Mouse (Mus musculus): ENCODE measurements around the gene Epc2. TPM values are rescaled to one million over a fixed set of nuclear protein-coding genes. Genes with fewer than 3 reads are reported as not detected.

The Epc2 gene
- polyA plus RNA-seq, 1 experiment = 2.8 TPM

GRCm38 (mm10) chr2:49452451-49453081 is 1.3 kb downstream of the Epc2 start:
- TF ChIP-seq GATA1 (IDR thresholded peaks at IDR 0.05; ENCODE audit: low read length) = no peak

GRCm38 (mm10) chr2:49457797-49458196 is 6.5 kb downstream of the Epc2 start:
- no peak for TF ChIP-seq GATA1 (IDR thresholded peaks at IDR 0.05; ENCODE audit: low read length)

GRCm38 (mm10) chr2:49465672-49466222 is 14.5 kb downstream of the Epc2 start:
- TF ChIP-seq GATA1 (IDR thresholded peaks at IDR 0.05; ENCODE audit: low read length) = no peak

GRCm38 (mm10) chr2:49467038-49467437 is 15.8 kb downstream of the Epc2 start:
- no peak for TF ChIP-seq GATA1 (IDR thresholded peaks at IDR 0.05; ENCODE audit: low read length)

DNA sequence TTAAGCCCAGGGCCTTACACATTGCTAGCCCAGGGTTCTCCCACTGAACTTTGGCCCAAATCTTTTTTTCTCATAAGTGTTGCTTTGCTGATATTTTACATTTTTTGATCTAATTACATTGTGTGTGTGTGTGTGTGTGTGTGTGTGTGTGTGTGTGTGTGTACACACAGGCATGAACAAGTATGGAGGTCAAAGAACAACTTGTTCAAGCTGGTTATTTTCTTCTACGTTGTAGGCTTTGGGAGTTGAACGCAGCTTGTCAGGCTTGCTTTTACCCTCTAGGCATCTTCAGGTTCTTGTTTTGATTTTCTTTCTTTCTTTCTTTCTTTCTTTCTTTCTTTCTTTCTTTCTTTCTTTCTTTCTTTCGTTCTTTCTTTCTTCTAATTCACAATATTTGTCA is 19.9 kb downstream of the Epc2 start:
- TF ChIP-seq GATA1 (IDR thresholded peaks at IDR 0.05; ENCODE audit: low read length) = no peak

DNA sequence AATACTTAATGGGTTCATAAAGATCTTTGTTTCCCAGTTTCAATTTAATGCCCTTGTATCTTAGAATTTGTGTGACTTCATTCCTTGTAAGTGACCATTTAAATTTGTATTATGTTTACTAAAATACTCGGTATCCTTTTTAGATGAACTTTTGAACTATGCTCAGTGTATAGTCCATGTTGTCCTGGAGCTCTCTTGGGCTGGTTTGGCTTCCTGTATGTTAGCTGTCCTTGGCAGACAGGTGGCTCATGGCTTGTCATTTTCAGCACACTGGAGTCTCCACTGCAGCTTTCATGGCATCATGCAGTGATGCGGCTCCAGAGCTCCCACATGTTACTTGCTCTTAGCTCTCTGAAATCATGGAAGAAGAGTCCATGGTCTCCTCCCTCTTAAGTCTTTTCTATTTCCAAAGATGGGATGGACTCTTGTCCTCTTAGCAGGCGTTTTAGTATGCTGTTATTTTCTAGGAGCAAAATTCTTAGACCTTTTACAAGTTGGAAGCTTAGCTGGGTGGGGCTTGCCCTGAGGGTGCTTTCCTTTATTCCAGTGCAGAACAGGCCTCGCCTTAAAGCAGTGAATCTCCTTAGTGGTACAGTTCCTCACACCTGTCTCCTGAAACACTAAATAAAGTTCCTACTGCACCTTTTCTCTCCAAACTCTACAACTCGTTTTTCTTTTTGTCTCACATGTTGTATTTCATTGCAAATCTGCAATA is 20.5 kb downstream of the Epc2 start:
- no peak for TF ChIP-seq GATA1 (IDR thresholded peaks at IDR 0.05; ENCODE audit: low read length)

DNA sequence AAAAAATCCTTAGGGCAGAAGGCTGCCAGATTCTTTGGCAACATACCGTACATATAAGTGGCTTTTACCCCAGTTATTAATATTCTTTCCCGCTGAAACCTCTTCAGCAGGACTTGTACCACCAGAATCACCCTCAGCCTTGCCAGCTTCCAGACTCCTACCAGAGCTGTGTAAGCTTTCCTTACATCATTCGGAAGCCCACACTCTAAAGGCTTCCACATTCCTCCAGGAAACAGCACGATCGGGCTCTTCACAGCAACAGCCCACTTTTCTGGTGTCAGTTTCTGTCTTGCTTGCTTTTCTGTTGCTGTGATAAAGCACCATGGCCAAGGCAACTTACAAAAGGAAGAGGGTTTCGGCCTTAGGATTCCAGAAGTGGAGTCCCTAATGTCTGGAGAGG is 21.2 kb downstream of the Epc2 start:
- no peak for TF ChIP-seq GATA1 (IDR thresholded peaks at IDR 0.05; ENCODE audit: low read length)

GRCm38 (mm10) chr2:49482146-49482545 is 30.9 kb downstream of the Epc2 start:
- no peak for TF ChIP-seq GATA1 (IDR thresholded peaks at IDR 0.05; ENCODE audit: low read length)

DNA sequence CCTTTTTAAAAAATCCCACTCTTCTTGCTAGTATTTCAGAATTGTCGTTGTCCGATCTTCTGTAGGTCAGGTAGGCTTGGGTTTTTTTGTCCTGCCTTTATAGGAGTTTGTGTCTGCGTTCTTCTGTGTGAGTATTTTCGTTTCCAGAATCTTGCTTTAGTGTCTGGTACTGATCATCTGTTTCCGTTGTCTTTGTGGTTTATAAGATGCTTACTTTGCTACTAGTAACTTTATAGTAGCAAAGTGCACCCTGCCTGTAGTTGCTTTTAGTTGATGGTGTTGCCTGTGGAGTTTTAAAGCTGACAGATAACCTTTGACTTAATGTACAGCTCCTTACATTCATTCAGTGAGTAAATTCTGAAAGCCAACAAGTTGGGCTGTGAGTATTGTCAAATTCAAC is 32.1 kb downstream of the Epc2 start:
- TF ChIP-seq GATA1 (IDR thresholded peaks at IDR 0.05; ENCODE audit: low read length) = no peak

DNA sequence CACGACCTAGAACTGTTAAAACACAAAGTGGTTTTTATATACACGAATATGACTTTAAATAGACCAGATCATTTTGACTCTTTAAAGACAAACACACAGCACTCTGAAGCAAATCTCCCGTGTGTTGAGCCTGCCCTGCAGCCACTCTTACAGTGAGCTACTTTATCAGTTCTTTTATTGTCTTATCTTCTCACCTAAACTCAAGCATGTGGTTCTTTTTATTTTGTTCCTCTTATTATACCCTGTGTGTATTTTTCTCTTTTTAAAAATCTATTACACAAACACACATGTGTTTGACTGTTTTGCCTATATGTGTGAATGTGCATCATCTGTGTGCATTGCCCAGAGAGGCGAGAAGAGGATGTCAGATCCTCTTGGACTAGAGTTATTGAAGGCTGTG is 50.1 kb downstream of the Epc2 start:
- TF ChIP-seq GATA1 (IDR thresholded peaks at IDR 0.05; ENCODE audit: low read length) = no peak

- no peak for TF ChIP-seq GATA1 (IDR thresholded peaks at IDR 0.05; ENCODE audit: low read length)
Observed at GRCm38 (mm10) chr2:49503596-49503995, 52.3 kb downstream of the Epc2 start.

GRCm38 (mm10) chr2:49510832-49511231 is 59.5 kb downstream of the Epc2 start:
- TF ChIP-seq GATA1 (IDR thresholded peaks at IDR 0.05; ENCODE audit: low read length) = no peak

GRCm38 (mm10) chr2:49516011-49516410 is 64.7 kb downstream of the Epc2 start:
- no peak for TF ChIP-seq GATA1 (IDR thresholded peaks at IDR 0.05; ENCODE audit: low read length)

DNA sequence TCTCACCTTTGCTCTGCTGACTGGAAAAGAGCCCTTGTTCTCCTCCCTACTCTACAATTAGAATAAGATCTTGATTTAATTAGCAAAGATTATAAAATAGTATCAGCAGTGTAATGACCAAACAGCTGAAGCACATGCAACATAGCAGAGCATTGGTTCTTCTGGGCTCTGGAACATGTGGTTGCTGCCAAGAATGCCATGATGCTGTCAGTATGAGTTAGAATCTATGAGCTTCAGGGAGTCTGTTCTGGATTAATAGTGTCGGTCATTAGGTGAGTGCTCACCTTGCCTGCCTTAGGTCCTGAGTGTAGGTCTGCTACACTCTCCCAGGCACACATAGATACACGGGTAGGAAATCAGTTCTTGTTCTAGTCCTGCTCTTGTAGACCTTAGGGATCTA is 69.1 kb downstream of the Epc2 start:
- no peak for TF ChIP-seq GATA1 (IDR thresholded peaks at IDR 0.05; ENCODE audit: low read length)

DNA sequence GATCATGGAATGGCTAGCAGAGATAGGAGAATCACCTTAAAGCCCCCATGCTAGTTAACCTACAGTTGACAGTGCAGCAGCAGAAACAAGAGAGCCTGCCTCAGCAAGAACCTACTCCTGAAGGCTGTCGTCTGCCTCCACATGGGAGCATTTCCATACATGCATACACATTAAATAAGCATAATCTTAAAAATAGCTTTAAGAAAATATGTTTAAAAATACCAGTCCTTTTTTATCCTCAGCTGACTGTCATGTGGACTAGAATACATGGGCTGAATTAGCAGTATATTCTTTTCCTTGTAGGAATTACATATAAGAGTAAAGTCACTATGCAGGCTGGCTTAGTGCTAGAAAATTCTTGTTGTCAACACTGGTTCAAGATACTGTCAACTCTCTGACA is 69.7 kb downstream of the Epc2 start:
- TF ChIP-seq GATA1 (IDR thresholded peaks at IDR 0.05; ENCODE audit: low read length) = no peak

GRCm38 (mm10) chr2:49521564-49521963 is 70.3 kb downstream of the Epc2 start:
- no peak for TF ChIP-seq GATA1 (IDR thresholded peaks at IDR 0.05; ENCODE audit: low read length)

GRCm38 (mm10) chr2:49522578-49522977 is 71.3 kb downstream of the Epc2 start:
- no peak for TF ChIP-seq GATA1 (IDR thresholded peaks at IDR 0.05; ENCODE audit: low read length)

All from G1E-ER4 (cell line).